Mouse (Mus musculus): ENCODE data around the gene Rbm4. TPM values are rescaled to one million over a fixed set of nuclear protein-coding genes. Genes with fewer than 3 reads are reported as not detected.

Rbm4 gene
- total and polyA plus RNA-seq, 2 experiments: 25.7 to 58.4 TPM

DNA sequence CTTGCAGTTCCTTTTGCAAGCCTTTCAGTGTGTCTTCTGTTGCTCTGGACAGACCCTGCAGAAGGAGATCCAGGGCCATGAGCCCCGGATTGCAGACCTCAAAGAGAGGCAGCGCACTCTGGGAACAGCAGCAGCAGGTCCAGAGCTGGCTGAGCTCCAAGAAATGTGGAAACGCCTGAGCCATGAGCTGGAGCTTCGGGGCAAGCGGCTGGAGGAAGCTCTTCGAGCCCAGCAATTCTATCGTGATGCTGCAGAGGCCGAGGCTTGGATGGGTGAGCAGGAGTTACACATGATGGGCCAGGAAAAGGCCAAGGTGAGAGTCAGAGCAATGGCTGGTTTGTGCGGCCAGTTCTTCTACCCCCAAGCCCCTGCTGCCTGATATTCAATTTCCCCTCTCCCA is 48.6 kb downstream of the Rbm4 start:
- no peak for DNase-seq (ENCODE audit: extremely low read depth, low read depth, low spot score)
- no peak overlapping the region for H3K9ac ChIP-seq (ENCODE audit: low read depth, low read length)
- H3K79me2 ChIP-seq (ENCODE audit: control insufficient read depth, insufficient read depth, low read length): no peaks in the 10 kb centered on the region
- H3K27me3 ChIP-seq (ENCODE audit: control insufficient read depth, insufficient read depth, low read length): no peaks in the 10 kb centered on the region
- no peaks in the 10 kb centered on the region for H3K4me1 ChIP-seq (ENCODE audit: control insufficient read depth, insufficient read depth, low read length)
- no peak overlapping the region for H3K4me3 ChIP-seq (ENCODE audit: insufficient read depth, low read depth, low read length)
- H3K27ac ChIP-seq (replicated peaks; ENCODE audit: insufficient read depth, low read depth, low read length): no peak overlapping the region
- peaks cover 70% of the 10 kb centered on the region for H3K36me3 ChIP-seq (ENCODE audit: control insufficient read depth, insufficient read depth, low read length)
- no peak for TF ChIP-seq POLR2A (IDR thresholded peaks at IDR 0.05; ENCODE audit: extremely low read depth, insufficient read depth, low read length)
- no peak for TF ChIP-seq CTCF (IDR thresholded peaks at IDR 0.05; ENCODE audit: low read depth, low read length)
- WGBS: 44% methylated on average over 9 of the region's 9 CpGs

- TF ChIP-seq POLR2A (IDR thresholded peaks at IDR 0.05; ENCODE audit: extremely low read depth, insufficient read depth, low read length) (no peak), CTCF (IDR thresholded peaks at IDR 0.05; ENCODE audit: low read depth, low read length) (no peak)
- Histone ChIP-seq H3K79me2 (ENCODE audit: control insufficient read depth, insufficient read depth, low read length) (no peaks in the 10 kb centered on the region), H3K27ac (replicated peaks; ENCODE audit: insufficient read depth, low read depth, low read length) (no peak overlapping the region), H3K4me1 (ENCODE audit: control insufficient read depth, insufficient read depth, low read length) (no peaks in the 10 kb centered on the region), H3K27me3 (ENCODE audit: control insufficient read depth, insufficient read depth, low read length) (no peaks in the 10 kb centered on the region), H3K4me3 (ENCODE audit: insufficient read depth, low read depth, low read length) (no peak overlapping the region), H3K36me3 (ENCODE audit: control insufficient read depth, insufficient read depth, low read length) (peaks cover 70% of the 10 kb centered on the region), H3K9ac (ENCODE audit: low read depth, low read length) (no peak overlapping the region)
- 80% methylated on average over 14 of the region's 14 CpGs for WGBS
- DNase-seq (ENCODE audit: extremely low read depth, low read depth, low spot score): no peak
These were observed 49.7 kb downstream of the Rbm4 start for GRCm38 (mm10) chr19:4744026-4744425.

DNA sequence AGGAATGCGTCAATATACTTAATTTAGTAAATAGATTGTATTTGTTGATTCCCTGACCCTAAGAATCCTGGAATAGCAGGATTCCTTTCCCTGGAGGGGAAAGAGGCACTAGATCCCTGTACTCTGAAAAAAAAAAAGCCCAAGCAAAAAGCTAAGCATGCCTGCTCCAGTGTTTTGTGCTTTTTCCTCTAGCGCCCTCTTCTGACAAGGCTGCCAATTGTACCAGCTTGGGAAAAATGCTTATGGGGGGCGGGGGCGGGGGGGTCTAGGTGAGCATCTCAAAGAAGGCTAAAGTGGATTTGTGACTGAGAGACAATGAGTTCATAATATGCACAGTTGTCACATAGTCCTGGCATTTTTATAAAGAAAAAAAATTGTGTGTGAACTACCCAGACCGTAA is 50.2 kb downstream of the Rbm4 start:
- TF ChIP-seq POLR2A (IDR thresholded peaks at IDR 0.05; ENCODE audit: extremely low read depth, insufficient read depth, low read length) (no peak), CTCF (IDR thresholded peaks at IDR 0.05; ENCODE audit: low read depth, low read length) (peak; percentile 20)
- H3K27me3 ChIP-seq (ENCODE audit: control insufficient read depth, insufficient read depth, low read length): no peaks in the 10 kb centered on the region
- DNase-seq (ENCODE audit: extremely low read depth, low read depth, low spot score): no peak
- H3K9ac ChIP-seq (ENCODE audit: low read depth, low read length): no peak overlapping the region
- no peak overlapping the region for H3K4me3 ChIP-seq (ENCODE audit: insufficient read depth, low read depth, low read length)
- H3K4me1 ChIP-seq (ENCODE audit: control insufficient read depth, insufficient read depth, low read length): no peaks in the 10 kb centered on the region
- H3K27ac ChIP-seq (replicated peaks; ENCODE audit: insufficient read depth, low read depth, low read length): no peak overlapping the region
- WGBS: 63% methylated on average over 5 of the region's 5 CpGs
- peaks cover 72% of the 10 kb centered on the region for H3K36me3 ChIP-seq (ENCODE audit: control insufficient read depth, insufficient read depth, low read length)
- no peaks in the 10 kb centered on the region for H3K79me2 ChIP-seq (ENCODE audit: control insufficient read depth, insufficient read depth, low read length)

GRCm38 (mm10) chr19:4742229-4742628 is 51.5 kb downstream of the Rbm4 start:
- TF ChIP-seq CTCF (IDR thresholded peaks at IDR 0.05; ENCODE audit: low read depth, low read length): no peak
- no peak for TF ChIP-seq POLR2A (IDR thresholded peaks at IDR 0.05; ENCODE audit: extremely low read depth, insufficient read depth, low read length)
- 92% methylated on average over 6 of the region's 6 CpGs for WGBS
- Histone ChIP-seq H3K4me1 (ENCODE audit: control insufficient read depth, insufficient read depth, low read length) (no peaks in the 10 kb centered on the region), H3K27ac (replicated peaks; ENCODE audit: insufficient read depth, low read depth, low read length) (no peak overlapping the region), H3K9ac (ENCODE audit: low read depth, low read length) (no peak overlapping the region), H3K79me2 (ENCODE audit: control insufficient read depth, insufficient read depth, low read length) (no peaks in the 10 kb centered on the region), H3K36me3 (ENCODE audit: control insufficient read depth, insufficient read depth, low read length) (peaks cover 64% of the 10 kb centered on the region), H3K27me3 (ENCODE audit: control insufficient read depth, insufficient read depth, low read length) (no peaks in the 10 kb centered on the region), H3K4me3 (ENCODE audit: insufficient read depth, low read depth, low read length) (no peak overlapping the region)
- no peak for DNase-seq (ENCODE audit: extremely low read depth, low read depth, low spot score)

DNA sequence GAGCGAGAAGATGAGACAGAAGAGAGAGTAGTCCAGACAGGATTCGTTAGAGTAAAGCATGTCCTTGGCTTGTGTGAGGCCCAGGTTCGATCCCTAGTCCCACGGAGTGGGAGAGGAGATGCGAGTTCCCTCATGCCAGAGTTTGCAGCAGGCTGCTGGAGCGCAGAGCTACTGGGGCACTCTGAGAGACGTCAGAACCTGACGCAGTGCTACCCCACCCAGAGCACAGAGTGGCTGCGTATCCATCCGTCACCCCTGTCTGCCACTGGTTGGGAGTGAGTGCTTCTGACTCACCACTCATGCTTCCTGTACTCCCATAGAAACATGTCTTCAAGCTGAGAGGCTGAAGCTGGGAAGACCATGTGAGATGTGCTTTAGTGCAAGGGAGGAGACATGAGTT is 52.2 kb downstream of the Rbm4 start:
- H3K4me1 ChIP-seq (ENCODE audit: control insufficient read depth, insufficient read depth, low read length): no peaks in the 10 kb centered on the region
- peaks cover 59% of the 10 kb centered on the region for H3K36me3 ChIP-seq (ENCODE audit: control insufficient read depth, insufficient read depth, low read length)
- no peak overlapping the region for H3K27ac ChIP-seq (replicated peaks; ENCODE audit: insufficient read depth, low read depth, low read length)
- 85% methylated on average over 10 of the region's 10 CpGs for WGBS
- no peaks in the 10 kb centered on the region for H3K27me3 ChIP-seq (ENCODE audit: control insufficient read depth, insufficient read depth, low read length)
- H3K9ac ChIP-seq (ENCODE audit: low read depth, low read length): no peak overlapping the region
- H3K79me2 ChIP-seq (ENCODE audit: control insufficient read depth, insufficient read depth, low read length): no peaks in the 10 kb centered on the region
- DNase-seq (ENCODE audit: extremely low read depth, low read depth, low spot score): no peak
- no peak overlapping the region for H3K4me3 ChIP-seq (ENCODE audit: insufficient read depth, low read depth, low read length)
- TF ChIP-seq CTCF (IDR thresholded peaks at IDR 0.05; ENCODE audit: low read depth, low read length): no peak
- TF ChIP-seq POLR2A (IDR thresholded peaks at IDR 0.05; ENCODE audit: extremely low read depth, insufficient read depth, low read length): no peak

DNA sequence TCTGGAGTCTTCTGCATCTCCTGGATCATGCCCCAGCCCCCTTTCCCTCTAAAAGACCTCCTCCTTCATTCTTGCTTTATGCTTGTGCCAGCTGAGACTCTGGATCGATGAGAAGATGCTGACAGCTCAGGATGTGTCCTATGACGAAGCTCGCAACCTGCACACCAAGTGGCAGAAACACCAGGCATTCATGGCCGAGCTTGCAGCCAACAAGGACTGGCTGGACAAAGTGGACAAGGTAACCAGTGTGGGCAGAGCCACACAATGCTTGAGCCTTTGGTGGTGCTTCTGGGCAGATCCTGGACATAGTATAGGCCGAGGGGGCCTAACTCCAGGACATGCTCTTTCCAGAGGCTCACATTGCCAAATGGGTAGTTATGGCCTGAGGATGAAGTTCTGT is 53.9 kb downstream of the Rbm4 start:
- Histone ChIP-seq H3K4me3 (ENCODE audit: insufficient read depth, low read depth, low read length) (no peak overlapping the region), H3K36me3 (ENCODE audit: control insufficient read depth, insufficient read depth, low read length) (peaks cover 47% of the 10 kb centered on the region), H3K9ac (ENCODE audit: low read depth, low read length) (no peak overlapping the region), H3K27ac (replicated peaks; ENCODE audit: insufficient read depth, low read depth, low read length) (no peak overlapping the region), H3K4me1 (ENCODE audit: control insufficient read depth, insufficient read depth, low read length) (no peaks in the 10 kb centered on the region), H3K79me2 (ENCODE audit: control insufficient read depth, insufficient read depth, low read length) (no peaks in the 10 kb centered on the region), H3K27me3 (ENCODE audit: control insufficient read depth, insufficient read depth, low read length) (no peaks in the 10 kb centered on the region)
- no peak for DNase-seq (ENCODE audit: extremely low read depth, low read depth, low spot score)
- WGBS: 96% methylated on average over 5 of the region's 5 CpGs
- TF ChIP-seq CTCF (IDR thresholded peaks at IDR 0.05; ENCODE audit: low read depth, low read length) (no peak), POLR2A (IDR thresholded peaks at IDR 0.05; ENCODE audit: extremely low read depth, insufficient read depth, low read length) (no peak)
